Mouse (Mus musculus): ENCODE measurements around the gene Sppl3.

GRCm38 (mm10) chr5:115058584-115059297 lies 47.8 kb downstream of the Sppl3 start:
- TF ChIP-seq CTCF (conservative IDR thresholded peaks at IDR 0.05; ENCODE audit: insufficient read depth, insufficient read length, low read depth, low read length) (no peak), POLR2A (IDR thresholded peaks at IDR 0.05; ENCODE audit: low read depth, low read length) (no peak)
